Mouse (Mus musculus) heart, embryonic 10.5 days (tissue): ENCODE data around the gene Atp8b3. TPM values are rescaled to one million over a fixed set of nuclear protein-coding genes. Genes with fewer than 3 reads are reported as not detected.

Experiments used
- DNase-seq: peaks from one replicate; pipeline ENCODE4 v3.0.0-alpha.2; 2017; ENCODE audit warnings: low spot score
- H3K27ac ChIP-seq: fragments of 300-500 bp; sonication (generic); 2 replicates; pipeline ENCODE4 v1.5.1; 2016; ENCODE audit warnings: mild to moderate bottlenecking
- H3K27me3 ChIP-seq: fragments of 300-500 bp; sonication (generic); 2 replicates; pipeline ENCODE4 v1.6.1; 2016; ENCODE audit warnings: mild to moderate bottlenecking; ENCODE audit not compliant: poor library complexity, insufficient read depth, severe bottlenecking
- H3K36me3 ChIP-seq: fragments of 300-500 bp; sonication (generic); 2 replicates; pipeline ENCODE4 v1.6.1; 2016; ENCODE audit warnings: mild to moderate bottlenecking, moderate library complexity
- H3K4me1 ChIP-seq: fragments of 300-500 bp; sonication (generic); 2 replicates; pipeline ENCODE4 v1.6.1; 2016; ENCODE audit warnings: mild to moderate bottlenecking
- H3K4me3 ChIP-seq: fragments of 300-500 bp; sonication (generic); 2 replicates; pipeline ENCODE4 v1.5.1; 2016; ENCODE audit warnings: mild to moderate bottlenecking, moderate library complexity
- H3K9me3 ChIP-seq: fragments of 300-500 bp; sonication (generic); 2 replicates; pipeline ENCODE4 v1.6.1; 2016; ENCODE audit warnings: mild to moderate bottlenecking, moderate library complexity
- WGBS: fragments of 180-500 bp; shearing (Covaris S2); methylation state at CpG from one replicate; pipeline ENCODE4 v1.1.7; 2016; 5-methylcytosine and 5-hydroxymethylcytosine counted together
- polyA plus RNA-seq: library from polyadenylated mRNA; unstranded; fragments of >200 nt; fragmentation: Nextera tagmentation; extraction: Ambion mirVana; gene quantifications from 2 replicates; pipeline ENCODE4 v1.2.1, GENCODE M21; 2016

Gene Atp8b3
- polyA plus RNA-seq, 1 experiment from 2014 or later = 0.31 TPM

DNA sequence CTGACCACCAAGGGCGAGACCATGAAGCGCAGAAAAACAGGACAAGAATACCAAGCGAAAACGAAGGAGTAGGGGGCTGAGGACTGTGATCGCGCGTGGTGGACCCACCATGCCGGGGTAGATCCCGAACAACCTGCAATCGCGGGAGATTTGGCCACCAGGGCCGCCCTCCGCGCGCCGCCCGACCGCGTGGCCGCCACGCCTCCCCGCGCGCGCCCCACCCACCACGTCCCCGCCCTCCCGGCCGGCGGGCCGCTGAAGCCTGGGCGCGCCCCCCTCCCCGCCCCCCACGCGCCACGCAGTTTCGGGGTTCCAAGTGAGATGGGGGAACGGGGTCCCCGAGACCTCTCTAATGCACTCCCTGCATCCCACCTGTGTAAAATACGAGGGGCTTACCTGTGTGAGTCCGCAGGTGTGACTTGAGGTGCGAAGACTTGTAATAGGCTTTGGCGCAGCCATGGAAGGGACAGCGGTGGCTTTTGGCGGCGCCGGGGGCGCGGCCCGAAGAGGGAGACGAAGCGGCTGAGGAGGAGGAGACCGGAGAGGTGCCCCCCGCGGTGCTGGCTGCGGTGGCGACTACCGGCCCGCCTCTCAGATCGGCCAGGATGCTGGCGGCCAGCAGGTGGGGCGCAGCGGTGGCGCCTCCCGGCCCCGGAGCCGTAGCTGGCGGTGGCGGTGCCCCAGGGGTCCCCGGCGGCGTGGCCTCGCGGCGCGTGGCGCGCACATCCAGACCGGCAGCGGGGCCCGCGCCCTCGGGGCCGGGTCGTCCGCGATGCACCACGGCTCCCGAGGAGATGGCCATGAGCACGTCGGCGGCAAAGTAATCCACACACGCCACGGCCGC is 37.6 kb upstream of the Atp8b3 start:
- peak overlapping the region; percentile 88 for H3K4me3 ChIP-seq
- no peaks in the 10 kb centered on the region for H3K36me3 ChIP-seq
- H3K4me1 ChIP-seq = peaks cover 79% of the 10 kb centered on the region
- no peaks in the 10 kb centered on the region for H3K27me3 ChIP-seq
- WGBS = under 1% methylated on average over 95 of the region's 96 CpGs
- peak overlapping the region; percentile 92 for H3K27ac ChIP-seq
- H3K9me3 ChIP-seq = no peaks in the 10 kb centered on the region
- no peak for DNase-seq

DNA sequence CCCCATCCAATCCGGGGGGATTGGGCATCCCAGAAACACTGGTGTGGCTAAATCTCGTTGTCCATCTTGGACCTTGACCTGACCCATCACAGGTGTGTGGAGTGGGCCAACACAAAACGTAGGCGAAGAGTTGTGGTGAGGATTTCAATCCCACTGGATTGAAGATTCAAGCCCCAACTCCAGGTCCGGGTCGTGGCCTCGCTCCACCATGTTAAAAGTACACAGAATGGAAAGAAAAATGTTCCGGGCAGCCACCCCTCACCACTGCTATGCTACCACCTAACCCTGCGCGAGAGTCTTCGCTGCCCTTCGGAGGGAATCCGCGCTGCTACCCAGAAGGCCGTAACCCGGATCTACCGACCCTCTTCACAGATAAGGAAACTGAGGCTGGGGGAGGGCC is 37.0 kb upstream of the Atp8b3 start:
- 12% methylated on average over 17 of the region's 17 CpGs for WGBS
- Histone ChIP-seq H3K36me3 (no peaks in the 10 kb centered on the region), H3K4me1 (peaks cover 85% of the 10 kb centered on the region), H3K9me3 (no peaks in the 10 kb centered on the region), H3K4me3 (peak overlapping the region; percentile 88), H3K27ac (peak overlapping the region; percentile 92), H3K27me3 (no peaks in the 10 kb centered on the region)
- DNase-seq = no peak

DNA sequence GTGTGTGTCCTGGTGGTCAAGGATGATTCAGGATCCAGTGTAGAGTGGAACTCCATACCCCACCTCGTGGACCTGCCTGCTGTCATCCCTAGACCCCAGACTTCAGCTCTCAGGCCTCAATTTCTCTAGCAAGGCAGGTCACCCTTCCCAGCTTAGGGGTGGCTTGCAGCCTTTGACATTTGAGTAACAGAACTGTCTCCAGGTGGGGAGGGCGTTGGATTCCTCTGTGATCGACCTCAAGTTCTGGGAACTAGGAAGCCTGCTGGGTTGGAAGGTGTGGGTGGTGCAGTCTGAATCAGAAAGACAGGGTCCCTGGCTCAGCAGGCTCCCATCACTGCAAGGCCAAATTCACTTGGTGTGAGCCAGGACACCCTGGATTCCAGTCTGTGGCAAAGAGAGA is 36.0 kb upstream of the Atp8b3 start:
- Histone ChIP-seq H3K27ac (0 out of 2 replicates have a peak overlapping the region, but pooled peaks have one; percentile 30), H3K4me1 (peaks cover 96% of the 10 kb centered on the region), H3K27me3 (no peaks in the 10 kb centered on the region), H3K4me3 (peak overlapping the region; percentile 88), H3K9me3 (no peaks in the 10 kb centered on the region), H3K36me3 (no peaks in the 10 kb centered on the region)
- DNase-seq = no peak
- WGBS = 72% methylated on average over 3 of the region's 3 CpGs

DNA sequence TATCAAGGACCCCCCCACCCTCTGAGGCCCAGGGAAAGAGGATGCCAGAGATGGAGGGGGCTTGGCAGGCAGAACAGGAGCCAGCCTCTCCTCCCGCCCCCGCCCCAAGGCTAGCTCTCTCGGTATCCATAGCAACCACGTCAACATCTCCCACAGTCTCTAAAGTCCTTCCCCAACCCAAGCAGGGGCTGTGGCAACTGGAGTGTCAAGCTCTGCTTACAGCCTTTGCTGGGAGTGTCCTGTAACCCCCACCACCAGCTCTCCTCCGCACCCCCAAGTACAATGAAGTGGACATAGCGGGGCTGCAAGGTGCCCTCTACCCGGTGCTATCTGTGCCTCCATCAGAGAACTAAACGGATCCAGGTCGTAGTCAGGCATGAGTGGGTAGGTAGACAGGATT is 35.0 kb upstream of the Atp8b3 start:
- 0 out of 2 replicates have a peak overlapping the region, but pooled peaks have one; percentile 17 for H3K27ac ChIP-seq
- peaks cover 98% of the 10 kb centered on the region for H3K4me1 ChIP-seq
- 55% methylated on average over 9 of the region's 9 CpGs for WGBS

DNA sequence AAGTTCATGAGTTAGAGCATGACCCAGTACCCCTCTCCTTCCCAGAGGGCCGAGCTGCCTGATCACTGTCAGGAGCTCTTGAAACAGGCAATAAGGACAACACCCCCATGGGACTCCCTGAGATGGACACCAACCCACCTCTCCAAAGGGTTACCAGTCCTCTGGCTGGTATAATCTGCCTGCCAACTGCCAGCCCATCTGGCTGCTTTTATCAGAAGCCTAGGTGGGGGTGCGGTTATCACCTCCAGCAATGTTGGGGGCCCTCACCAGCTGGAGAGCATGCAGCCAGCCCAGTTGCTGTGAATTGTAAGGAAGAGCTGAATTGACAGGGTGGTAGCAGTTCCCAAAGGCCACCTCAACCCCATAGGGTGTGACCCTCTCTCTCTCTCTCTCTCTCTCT is 33.6 kb upstream of the Atp8b3 start:
- no peak overlapping the region for H3K4me3 ChIP-seq
- peak overlapping the region; percentile 83; the same call in 1 of the 2 replicates for H3K27ac ChIP-seq
- DNase-seq = no peak
- H3K36me3 ChIP-seq = peaks cover 15% of the 10 kb centered on the region
- peaks cover 92% of the 10 kb centered on the region for H3K4me1 ChIP-seq
- WGBS = 93% methylated on average over 2 of the region's 2 CpGs
- H3K27me3 ChIP-seq = no peaks in the 10 kb centered on the region
- no peaks in the 10 kb centered on the region for H3K9me3 ChIP-seq

More for the DNA sequence above, 35.0 kb upstream of the Atp8b3 start:
- H3K9me3 ChIP-seq = no peaks in the 10 kb centered on the region
- H3K4me3 ChIP-seq = 0 out of 2 replicates have a peak overlapping the region, but pooled peaks have one; percentile 13
- DNase-seq = no peak
- peaks cover under 1% of the 10 kb centered on the region; the same call in 1 of the 2 replicates for H3K36me3 ChIP-seq
- no peaks in the 10 kb centered on the region for H3K27me3 ChIP-seq

DNA sequence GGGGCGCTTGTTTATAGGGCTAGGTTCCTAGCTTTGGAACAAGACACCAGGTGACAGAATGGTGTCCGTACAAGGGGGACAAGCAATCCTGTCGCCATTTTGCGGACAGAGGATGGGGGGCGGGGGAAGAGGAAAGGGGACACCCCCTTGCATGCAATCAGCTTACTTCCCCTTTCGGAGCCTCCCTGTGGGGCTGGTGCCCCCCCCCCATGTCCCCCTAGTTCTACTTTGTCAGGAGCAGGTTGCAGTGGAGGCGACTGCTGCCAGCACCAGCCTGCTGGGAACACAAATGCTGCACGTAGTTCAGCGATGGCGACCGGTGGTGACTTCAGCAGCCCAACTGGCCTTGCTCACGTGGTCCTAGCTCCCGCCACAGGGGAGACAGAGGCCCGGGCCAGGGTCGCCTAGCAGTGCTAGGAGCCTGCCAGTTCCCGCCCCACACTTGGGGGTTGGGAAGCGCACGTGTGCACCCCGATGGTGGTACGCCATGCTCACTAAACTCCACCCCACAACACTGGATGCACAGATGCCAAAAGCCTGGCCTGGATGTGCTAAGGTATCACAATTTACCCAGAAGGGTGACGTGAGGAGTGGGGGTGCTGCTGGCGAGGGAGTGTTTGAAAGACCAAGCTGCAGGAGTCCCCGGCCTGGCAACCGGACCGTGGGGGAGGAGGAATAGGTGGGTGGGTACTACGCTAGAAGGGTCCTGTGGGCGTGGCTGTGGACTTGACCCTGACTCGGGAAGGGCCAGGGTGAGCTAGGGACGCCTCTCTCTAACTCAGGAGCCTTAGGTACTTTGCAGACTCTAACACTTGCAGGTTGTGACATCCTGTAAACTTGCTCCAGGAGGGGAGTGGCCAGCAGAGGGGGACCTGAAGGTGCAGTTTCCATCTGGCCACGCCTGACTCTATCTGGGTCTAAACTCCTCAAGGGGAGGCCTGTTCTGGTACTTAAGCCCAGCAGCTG is 32.2 kb upstream of the Atp8b3 start:
- Histone ChIP-seq H3K36me3 (peaks cover 18% of the 10 kb centered on the region), H3K9me3 (no peaks in the 10 kb centered on the region), H3K27ac (peak overlapping the region; percentile 83), H3K4me3 (peak overlapping the region; percentile 47), H3K27me3 (no peaks in the 10 kb centered on the region), H3K4me1 (peaks cover 88% of the 10 kb centered on the region)
- no peak for DNase-seq
- WGBS = 22% methylated on average over 30 of the region's 30 CpGs

DNA sequence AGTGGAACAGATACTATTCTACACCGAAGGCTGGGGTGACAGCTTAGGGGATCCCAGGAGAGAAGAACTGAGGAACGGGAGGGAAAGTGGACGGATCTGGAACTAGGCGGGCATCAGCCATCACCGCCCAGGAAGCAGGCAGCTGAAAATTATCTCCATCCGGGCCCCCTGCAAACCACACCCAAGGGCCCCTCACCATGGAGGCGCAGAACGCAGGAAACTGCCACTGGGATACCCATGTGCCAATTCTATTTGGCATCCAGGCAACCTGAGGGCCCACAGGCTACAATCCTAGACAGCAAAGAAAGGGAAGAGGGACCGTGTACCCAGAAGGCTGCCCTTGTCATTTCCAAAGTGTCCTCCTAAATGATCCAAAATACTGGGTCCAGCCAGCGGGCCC is 31.5 kb upstream of the Atp8b3 start:
- no peak for DNase-seq
- peak overlapping the region; percentile 83 for H3K27ac ChIP-seq
- 81% methylated on average over 10 of the region's 10 CpGs for WGBS
- peak overlapping the region; percentile 47 for H3K4me3 ChIP-seq
- no peaks in the 10 kb centered on the region for H3K9me3 ChIP-seq
- H3K36me3 ChIP-seq = peaks cover 18% of the 10 kb centered on the region
- H3K4me1 ChIP-seq = peaks cover 81% of the 10 kb centered on the region
- H3K27me3 ChIP-seq = no peaks in the 10 kb centered on the region

DNA sequence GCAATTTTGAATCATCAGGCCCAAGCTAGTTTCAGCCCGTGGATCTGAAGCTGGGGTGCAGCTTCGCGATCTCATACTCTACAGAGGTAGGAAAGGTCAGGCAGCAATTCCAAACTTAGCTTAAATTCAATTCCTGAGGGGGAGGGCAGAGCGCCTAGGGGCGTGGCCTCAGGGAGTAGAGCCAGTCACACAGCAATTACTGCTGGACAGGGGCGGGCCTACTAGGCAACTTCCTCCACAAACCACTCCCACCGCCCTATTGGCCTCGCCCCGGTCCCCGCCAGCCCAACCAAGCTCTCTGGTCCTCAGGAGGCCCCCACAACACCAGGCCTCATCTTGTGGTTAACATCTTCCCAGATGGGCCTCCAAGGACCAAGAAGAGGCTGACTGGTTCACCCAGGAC is 30.7 kb upstream of the Atp8b3 start:
- H3K4me1 ChIP-seq = peaks cover 74% of the 10 kb centered on the region
- no peaks in the 10 kb centered on the region for H3K27me3 ChIP-seq
- no peaks in the 10 kb centered on the region for H3K9me3 ChIP-seq
- peak overlapping the region; percentile 43 for H3K4me3 ChIP-seq
- peak overlapping the region; percentile 83 for H3K27ac ChIP-seq
- peaks cover 18% of the 10 kb centered on the region for H3K36me3 ChIP-seq
- DNase-seq = peak; percentile 93
- WGBS = 25% methylated on average over 10 of the region's 10 CpGs

DNA sequence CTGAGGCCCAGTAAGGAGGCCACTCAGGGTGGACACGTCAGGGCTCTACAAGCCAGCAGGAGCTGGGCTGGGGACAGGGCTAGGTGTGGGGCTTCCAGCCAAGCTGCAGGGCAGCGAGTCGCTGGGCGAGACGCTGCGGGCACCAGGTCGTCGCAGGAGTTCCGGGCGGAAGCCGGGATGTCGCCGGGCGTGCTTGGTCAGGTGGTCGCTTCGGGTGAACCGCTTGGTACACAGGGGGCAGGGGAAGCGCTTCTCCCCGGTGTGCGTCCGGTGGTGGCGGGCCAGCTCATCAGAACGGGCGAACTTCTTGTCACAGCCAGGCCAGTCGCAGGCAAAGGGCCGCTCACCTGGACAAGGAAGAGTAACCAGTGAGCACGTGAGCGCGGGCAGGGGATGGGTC is 30.0 kb upstream of the Atp8b3 start:
- H3K27ac ChIP-seq = no peak overlapping the region
- no peaks in the 10 kb centered on the region for H3K9me3 ChIP-seq
- peaks cover 66% of the 10 kb centered on the region for H3K4me1 ChIP-seq
- WGBS = 95% methylated on average over 29 of the region's 29 CpGs
- 0 out of 2 replicates have a peak overlapping the region, but pooled peaks have one; percentile 8 for H3K4me3 ChIP-seq
- H3K36me3 ChIP-seq = peaks cover 18% of the 10 kb centered on the region
- no peak for DNase-seq
- no peaks in the 10 kb centered on the region for H3K27me3 ChIP-seq

DNA sequence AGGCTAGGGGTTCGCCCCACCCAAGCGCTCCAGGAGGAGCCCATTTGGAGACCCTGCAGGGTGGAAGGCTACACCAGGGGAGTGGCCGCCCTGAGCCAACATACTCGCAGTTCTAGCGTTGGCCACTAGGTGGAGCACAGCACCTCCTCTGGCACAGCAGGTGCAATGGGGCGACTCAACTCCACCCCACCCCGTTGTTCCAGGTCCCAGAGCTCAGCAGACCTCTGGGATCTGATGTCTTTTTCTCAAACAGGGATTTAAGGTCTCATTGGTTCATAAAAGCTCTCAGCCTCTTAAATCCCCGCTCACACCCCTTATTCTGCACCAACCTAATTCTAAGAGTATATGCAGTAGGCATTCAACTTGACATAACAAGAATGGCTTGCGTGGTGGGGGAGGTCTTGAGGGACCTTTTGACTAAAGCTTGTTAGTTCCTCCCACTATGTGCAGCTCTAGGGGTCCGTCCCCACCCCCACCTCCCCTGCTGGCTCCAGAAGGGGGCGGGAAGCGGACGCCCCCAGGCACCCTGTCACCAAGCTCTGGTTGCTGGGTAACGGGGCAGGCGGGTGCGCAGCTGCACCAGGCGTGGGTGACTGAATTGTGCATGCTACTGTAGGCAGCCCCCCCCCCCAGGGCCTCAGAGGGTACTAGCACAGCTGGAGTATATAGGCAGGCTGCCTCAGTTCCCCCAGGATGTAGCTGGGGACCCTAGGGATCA is 27.6 kb upstream of the Atp8b3 start:
- Histone ChIP-seq H3K4me3 (no peak overlapping the region), H3K27me3 (no peaks in the 10 kb centered on the region), H3K9me3 (no peaks in the 10 kb centered on the region), H3K36me3 (peaks cover 18% of the 10 kb centered on the region), H3K4me1 (peaks cover 48% of the 10 kb centered on the region), H3K27ac (no peak overlapping the region)
- peak; percentile 91 for DNase-seq
- 27% methylated on average over 17 of the region's 17 CpGs for WGBS

DNA sequence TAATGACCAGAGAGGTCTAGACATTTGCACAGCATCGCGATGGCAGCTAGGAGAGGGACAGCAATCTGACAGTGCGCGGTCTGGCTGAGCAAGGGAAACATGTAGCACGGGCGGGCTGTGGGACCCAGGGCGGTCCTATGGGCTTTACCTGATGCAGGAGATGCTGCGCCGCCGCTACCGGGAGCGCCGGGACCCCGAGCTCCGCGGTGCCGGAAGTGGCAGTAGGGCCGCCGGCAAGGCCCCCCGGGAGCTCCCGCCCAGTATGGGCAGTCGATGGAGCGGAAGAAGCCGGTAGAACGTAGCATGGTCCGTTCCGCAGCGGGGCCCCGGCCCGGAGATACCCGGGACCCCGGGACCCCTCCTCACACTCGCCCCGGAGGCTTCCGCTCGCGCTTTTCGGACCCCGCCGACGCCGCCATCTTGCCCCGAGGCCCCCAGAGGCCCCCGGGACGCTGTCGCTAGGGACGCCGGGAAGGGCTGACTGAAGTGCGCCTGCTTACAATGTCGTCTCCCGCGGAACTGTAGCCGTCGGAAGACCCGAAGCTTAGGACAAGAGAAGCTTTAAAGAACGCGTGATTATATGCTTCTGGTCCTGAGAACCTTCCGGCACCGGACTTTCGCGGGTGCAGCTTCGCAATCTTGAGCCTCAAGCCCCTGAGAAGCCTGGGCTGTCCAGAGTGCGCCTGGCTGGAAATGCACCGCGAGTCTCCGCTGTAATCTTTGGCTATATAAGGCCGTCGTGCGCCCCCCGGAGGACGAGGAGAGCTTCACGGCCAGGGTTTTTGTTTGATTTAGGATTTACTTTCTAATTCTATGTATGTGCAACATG is 22.4 kb upstream of the Atp8b3 start, which contains the start of gene Rexo1:
Rexo1 (minus strand) TSS at position 445 of the 829 bp plus-strand sequence.
- no peaks in the 10 kb centered on the region for H3K27me3 ChIP-seq
- no peaks in the 10 kb centered on the region for H3K9me3 ChIP-seq
- peak; percentile 96 for DNase-seq
- H3K4me3 ChIP-seq = peak within 1 kb of the TSS; percentile 100
- H3K4me1 ChIP-seq = peaks cover 50% of the 10 kb centered on the region
- peak within 1 kb of the TSS; percentile 99 for H3K27ac ChIP-seq
- 1% methylated on average over 72 of the region's 72 CpGs for WGBS
- no peaks in the 10 kb centered on the region for H3K36me3 ChIP-seq
